Mouse (Mus musculus): ENCODE data around the gene Kbtbd7.

DNA sequence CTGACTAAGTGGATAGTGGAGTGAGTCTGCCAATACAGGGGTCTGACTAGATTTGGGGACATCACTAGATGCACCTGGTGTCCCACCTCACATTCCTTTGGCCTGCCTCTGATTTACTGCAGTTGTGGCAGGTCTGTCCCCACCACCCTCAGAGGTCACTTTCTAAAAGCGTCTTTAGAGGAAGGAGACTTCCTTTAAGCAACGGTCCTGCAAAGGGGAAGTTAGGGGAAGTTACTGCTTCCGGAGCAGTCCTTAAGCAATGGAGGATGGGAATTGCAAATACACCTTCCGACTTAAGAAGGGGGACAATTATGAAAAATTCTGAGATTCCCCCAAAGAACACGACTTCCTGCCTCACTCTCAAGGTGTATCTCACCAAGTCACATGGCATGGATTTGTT, 15.1 kb downstream of the Kbtbd7 start:
- no peak for TF ChIP-seq MAX (IDR thresholded peaks at IDR 0.05; ENCODE audit: low read depth)
- TF ChIP-seq POLR2A (IDR thresholded peaks at IDR 0.05; ENCODE audit: insufficient read length, low read depth) = no peak
- TF ChIP-seq E2F4 (IDR thresholded peaks at IDR 0.05; ENCODE audit: insufficient read depth) = no peak
